Mouse (Mus musculus) adrenal gland, postnatal 25 days (tissue): ENCODE measurements around the gene Mast1. TPM values are rescaled to one million over a fixed set of nuclear protein-coding genes. Genes with fewer than 3 reads are reported as not detected.

ENCODE experiments used
- DNase-seq: peaks from one replicate; pipeline ENCODE4 v3.0.0; 2021; ENCODE audit warnings: mixed read lengths
- total RNA-seq: library from RNA; stranded (reverse); gene quantifications from 2 replicates; pipeline ENCODE4 v1.2.3, GENCODE M21; 2021

Gene Mast1
- total RNA-seq, 1 experiment from 2014 or later, result 3.0 TPM

DNA sequence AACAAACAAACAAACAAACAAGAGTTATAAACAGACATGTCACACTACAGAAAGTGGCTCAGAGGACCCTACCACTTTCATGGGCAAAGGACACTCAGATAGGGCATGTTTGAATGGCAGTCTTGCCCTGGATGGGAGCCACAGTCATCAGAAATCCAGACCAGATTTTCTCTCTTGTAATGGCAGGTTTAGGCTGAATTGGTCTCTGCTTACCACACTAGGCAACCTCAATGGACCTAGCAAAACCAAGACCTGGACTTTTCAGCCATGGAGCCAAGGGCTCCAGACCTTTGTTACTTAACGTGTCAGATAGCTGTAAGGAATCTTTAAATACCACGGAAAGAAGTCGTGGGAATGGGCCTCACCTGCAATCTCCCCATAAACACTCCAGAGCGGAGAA lies 6.5 kb upstream of the Mast1 start:
- no peak for DNase-seq

DNA sequence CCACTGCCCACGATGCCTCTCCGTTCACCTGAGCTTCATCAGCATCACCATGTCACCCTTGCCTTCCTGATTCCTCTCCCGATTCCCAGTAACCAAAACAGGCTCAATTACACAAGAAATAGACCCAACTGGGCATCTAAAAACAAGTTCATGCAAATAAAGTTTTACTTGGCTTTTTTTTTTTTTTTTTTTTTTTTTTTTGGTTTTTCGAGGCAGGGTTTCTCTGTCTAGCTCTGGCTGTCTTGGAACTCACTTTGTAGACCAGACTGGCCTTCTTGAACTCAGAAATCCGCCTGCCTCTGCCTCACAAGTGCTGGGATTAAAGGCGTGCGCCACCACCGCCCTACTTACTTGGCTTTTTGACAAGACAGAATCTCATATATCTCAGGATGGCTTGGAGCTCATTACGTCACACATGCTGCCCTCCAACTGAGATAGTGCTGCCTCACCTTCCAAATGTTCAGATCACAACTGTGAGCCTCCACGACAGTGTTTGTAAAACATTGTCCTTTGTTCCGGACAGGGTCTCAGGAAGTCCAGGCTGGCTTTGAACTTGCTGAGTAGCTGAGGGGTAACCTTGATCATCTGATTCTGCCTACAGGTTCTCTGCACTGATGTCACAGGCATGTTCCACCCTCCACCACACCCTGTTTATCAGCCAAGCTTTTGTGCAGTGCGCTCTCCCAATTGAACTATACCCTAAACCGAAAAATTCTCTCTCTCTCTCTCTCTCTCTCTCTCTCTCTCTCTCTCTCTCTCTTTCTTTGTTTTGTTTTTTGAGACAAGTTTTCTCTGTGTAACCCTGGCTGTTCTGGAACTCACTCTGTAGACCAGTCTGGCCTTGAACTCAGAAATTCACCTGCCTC lies 694 bp upstream of the Mast1 start:
- DNase-seq, result no peak

GRCm38 (mm10) chr8:84936041-84936961 lies 858 bp downstream of the Mast1 start:
- no peak for DNase-seq

GRCm38 (mm10) chr8:84935489-84935888 lies 1.7 kb downstream of the Mast1 start:
- no peak for DNase-seq

GRCm38 (mm10) chr8:84934860-84935259 lies 2.3 kb downstream of the Mast1 start:
- peak; percentile 27 for DNase-seq

DNA sequence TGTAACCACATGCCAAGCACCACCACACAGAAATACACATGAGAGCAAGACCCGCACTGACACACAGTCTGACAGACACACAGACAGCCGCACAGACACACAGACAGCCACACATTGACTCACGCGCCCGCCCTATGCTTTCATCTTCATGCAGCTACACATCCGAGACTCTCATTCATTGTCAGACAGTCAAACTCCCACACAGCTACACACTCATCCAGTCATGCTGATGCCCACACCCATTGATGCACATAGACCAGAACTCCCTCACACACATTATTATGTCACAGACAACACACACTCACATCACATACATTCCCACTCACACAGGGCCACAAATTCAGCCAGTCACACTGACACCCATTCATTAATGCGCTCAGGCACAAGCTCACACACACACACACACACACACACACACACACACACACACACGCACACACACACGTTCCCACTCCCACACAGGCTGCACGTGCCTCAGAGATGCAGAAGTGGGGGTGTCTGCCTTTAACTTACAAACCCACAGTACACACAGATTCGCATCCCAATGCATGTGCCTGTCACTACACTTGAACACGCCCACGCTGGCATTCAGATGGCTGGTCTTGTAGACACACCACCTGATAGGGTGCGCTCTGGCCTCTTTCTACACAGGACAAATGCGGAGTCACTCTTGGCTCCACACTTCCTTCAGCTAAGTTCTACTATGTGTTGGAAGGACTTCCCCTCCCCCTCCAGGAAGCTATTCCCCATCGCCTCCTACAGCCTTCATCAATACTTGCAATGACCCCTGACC lies 3.2 kb downstream of the Mast1 start:
- DNase-seq, result no peak

DNA sequence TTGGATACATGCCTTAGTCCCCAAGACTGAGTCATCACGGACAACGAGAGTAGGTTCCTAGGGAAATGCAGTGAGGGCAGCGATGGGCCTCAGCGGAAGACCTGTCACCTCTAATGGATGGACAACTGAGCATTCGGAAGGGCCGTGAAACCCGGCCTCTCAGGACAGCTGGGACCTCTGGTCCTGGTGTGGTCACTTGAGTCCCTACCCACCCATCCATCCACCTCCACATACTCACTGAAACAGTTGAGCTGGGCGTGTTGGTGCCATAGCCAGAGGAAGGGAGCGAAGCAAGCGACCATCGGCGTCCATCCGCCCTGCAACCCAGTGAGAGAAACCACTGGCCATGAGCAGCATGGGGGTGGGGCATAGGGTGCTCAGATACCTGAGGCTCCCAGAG lies 6.6 kb downstream of the Mast1 start:
- no peak for DNase-seq

GRCm38 (mm10) chr8:84928456-84929306 lies 8.5 kb downstream of the Mast1 start:
- peak; percentile 78 for DNase-seq

GRCm38 (mm10) chr8:84927513-84927912 lies 9.6 kb downstream of the Mast1 start:
- DNase-seq, result no peak

- no peak for DNase-seq
These were observed 11.6 kb downstream of the Mast1 start for GRCm38 (mm10) chr8:84925557-84925956.

- DNase-seq, result no peak
These were observed 15.6 kb downstream of the Mast1 start for GRCm38 (mm10) chr8:84921596-84921995.

- DNase-seq, result no peak
These were observed 18.5 kb downstream of the Mast1 start for GRCm38 (mm10) chr8:84918646-84919045.

DNA sequence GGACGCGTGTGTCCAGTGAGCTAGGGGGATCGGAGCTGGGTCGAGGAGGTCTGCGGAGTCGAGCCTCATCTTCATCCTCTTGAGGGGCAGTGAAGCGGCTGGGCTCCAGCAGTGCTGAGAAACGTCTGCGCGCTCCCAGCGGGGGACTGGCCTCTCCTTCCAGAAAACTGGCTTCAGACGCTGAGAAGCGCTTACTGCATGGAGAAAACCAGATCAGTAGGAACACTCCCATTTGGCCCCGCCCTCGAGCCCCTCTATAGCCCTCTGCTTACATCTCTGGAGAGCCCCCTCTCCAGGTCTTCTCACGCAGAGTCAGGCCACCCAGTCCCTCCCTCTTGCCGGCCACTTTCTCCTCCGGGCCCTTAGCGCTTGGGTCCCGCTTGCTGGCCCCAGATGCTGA lies 19.4 kb downstream of the Mast1 start:
- DNase-seq, result no peak

DNA sequence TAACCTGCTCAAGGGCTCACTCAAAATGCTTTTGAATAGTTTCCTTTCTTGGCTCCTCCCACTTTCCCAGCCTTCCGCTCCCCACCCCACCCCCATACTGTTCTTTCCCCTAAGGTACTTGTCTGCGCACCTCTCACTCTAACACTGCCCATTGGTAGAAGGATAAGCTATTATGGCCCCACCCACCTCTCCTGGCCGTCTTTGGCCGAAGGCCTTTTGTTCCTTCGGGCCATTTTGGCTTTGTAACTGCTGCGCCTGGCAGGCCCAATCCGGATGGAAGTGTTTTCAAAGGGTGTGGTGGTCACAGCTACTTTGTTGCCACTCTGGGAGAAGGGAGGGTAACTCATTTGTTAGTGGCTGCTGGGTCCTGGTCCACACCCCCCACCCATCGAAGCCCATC lies 21.9 kb downstream of the Mast1 start:
- no peak for DNase-seq

DNA sequence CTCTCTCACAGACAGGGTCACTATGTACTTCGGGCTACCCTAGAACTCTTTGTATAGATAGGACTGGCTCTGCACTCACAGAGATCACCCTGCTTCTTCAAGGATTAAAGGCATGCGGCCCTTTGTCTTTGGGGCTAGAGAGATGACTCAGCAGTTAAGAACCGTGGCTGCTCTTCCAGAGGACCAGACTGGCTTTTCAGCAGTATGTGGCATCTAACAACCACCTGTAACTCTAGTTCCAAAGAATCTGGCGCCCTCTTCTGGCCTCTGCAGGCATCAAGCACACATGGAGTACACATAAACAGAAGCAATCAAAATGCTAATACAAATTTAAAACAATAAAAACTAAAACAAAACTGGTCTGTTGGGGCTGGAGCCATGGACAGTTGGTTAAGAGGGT lies 23.2 kb downstream of the Mast1 start:
- DNase-seq, result no peak

- no peak for DNase-seq
These were observed 23.7 kb downstream of the Mast1 start for GRCm38 (mm10) chr8:84913502-84913900.

DNA sequence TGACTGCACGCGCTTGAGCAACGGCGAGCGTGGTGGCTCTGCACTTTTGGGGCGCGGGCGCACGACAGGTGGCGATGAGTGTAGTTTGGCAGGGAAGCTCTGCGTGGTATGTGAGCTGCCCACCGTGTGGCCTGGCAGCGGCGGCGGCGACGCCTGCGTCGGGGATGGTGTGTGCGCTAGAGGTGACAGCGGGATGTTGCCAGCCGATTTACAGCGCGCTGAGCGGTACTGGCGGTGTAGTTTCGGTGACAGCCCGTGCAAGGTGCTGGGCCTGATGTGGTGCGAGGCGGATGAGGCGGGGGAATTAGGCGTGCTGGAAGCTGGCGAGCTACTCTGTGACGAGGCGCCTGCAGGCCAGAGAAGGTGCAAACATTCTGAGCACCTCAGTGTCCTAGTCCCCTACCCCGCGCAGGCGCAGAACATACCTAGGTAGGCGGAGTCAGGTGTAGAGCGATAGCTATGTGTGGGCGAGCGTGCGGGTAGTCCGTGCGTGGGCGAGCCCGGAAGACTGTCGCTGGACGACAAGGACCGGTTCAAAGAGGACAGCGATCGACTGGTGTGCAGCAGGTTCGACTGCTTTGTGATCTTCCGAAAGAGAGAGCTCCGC lies 24.2 kb downstream of the Mast1 start:
- peak; percentile 73 for DNase-seq

DNA sequence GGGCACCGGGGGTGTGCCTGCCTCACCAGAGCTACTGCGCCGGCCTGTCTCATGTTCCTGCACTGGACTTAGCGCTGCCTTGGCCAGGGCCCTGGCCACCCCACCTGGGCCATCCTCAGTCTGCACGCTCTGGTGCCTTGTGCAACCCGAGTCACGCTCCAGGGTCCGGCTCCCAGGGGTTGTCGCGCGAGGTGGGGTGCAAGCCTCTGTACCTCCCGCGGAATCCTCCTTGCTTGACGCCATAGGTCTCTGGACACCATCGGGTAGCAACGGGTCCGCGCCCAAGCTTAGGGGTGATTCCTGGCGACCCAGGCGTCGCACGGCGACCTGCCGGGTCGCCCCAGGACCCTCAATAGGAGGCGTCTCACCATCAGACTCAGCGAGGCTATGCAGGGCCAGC lies 24.8 kb downstream of the Mast1 start:
- no peak for DNase-seq

DNA sequence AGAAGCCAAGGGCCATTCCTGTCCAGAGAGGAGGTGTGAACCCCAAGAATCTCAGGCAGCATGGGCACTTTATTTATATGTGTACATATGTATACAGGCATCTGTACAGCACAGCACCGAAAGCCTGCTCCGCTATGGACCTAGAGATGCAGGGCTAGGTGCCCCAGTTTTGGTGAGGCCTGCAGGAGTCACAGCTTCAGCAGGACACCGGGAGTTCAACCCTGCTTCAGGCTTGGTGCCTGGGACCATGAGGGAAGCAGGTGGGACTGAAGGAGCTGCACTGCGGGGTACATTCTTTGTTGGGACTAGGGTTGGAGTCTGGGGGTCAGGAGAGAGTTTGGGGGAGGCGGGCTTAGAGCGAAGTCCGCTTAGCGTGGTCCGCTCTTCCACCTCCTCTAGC lies 25.3 kb downstream of the Mast1 start:
- no peak for DNase-seq

- DNase-seq, result no peak
These were observed 26.6 kb downstream of the Mast1 start for GRCm38 (mm10) chr8:84910551-84910950.

GRCm38 (mm10) chr8:84909949-84910348 lies 27.2 kb downstream of the Mast1 start:
- DNase-seq, result no peak
